ENCODE assay signal across 24 mouse cellular contexts in genomic region chr10:80504724-80505123, GRCm38 (mm10). TPM values are rescaled to one million over a fixed set of nuclear protein-coding genes. Genes with fewer than 3 reads are reported as not detected.
"Had no signal": no experiment of that assay in that cellular context is flagged by ENCODE, and none has a peak within 500 bp of the region (broad histone marks: within the 10 kb centered on the region; RNA-seq: fewer than 3 reads in every experiment).

No protein-coding gene starts in this region.

- H3K36me3 ChIP-seq: limb, embryonic 15.5 days; liver, embryonic 13.5 days; lung, embryonic 15.5 days; midbrain, embryonic 15.5 days; neural tube, embryonic 12.5 days; stomach, embryonic 15.5 days had no signal

- H3K27ac ChIP-seq: limb, embryonic 15.5 days; liver, embryonic 13.5 days; lung, embryonic 15.5 days; macrophage; midbrain, embryonic 15.5 days; neural tube, embryonic 12.5 days; stomach, embryonic 15.5 days had no signal

- H3K4me3 ChIP-seq: limb, embryonic 15.5 days; liver, embryonic 13.5 days; lung, embryonic 15.5 days; megakaryocyte, embryonic 14.5 days; midbrain, embryonic 15.5 days; neural tube, embryonic 12.5 days; stomach, embryonic 15.5 days had no signal

- H3K9me3 ChIP-seq: limb, embryonic 15.5 days; liver, embryonic 13.5 days; lung, embryonic 15.5 days; megakaryocyte, embryonic 14.5 days; midbrain, embryonic 15.5 days; neural tube, embryonic 12.5 days; stomach, embryonic 15.5 days had no signal

- DNase-seq: kidney, postnatal 36 days; layer of hippocampus, adult 9-11 months; layer of hippocampus, postnatal 36 days; liver, embryonic 13.5 days; liver, postnatal 0 days; lung, postnatal 14 days; right cerebral cortex, postnatal 14 days; thymus, adult 2 months; thymus, postnatal 25 days had no signal

- ATAC-seq: liver, postnatal 0 days; midbrain, embryonic 15.5 days had no signal

- H3K4me2 ChIP-seq: limb, embryonic 15.5 days; liver, embryonic 13.5 days; lung, embryonic 15.5 days; midbrain, embryonic 15.5 days; neural tube, embryonic 12.5 days; stomach, embryonic 15.5 days had no signal

- H3K9ac ChIP-seq: limb, embryonic 15.5 days; liver, embryonic 13.5 days; liver, postnatal 0 days; lung, embryonic 15.5 days; midbrain, embryonic 15.5 days; neural tube, embryonic 12.5 days; stomach, embryonic 15.5 days had no signal

- H3K4me1 ChIP-seq: stomach, embryonic 15.5 days had no signal

RNA-seq across cellular contexts. Expression of gene Onecut3, which starts 10.1 kb away (rescaled TPM):
- total RNA-seq: left cerebral cortex, adult 8-10 months; left cerebral cortex, postnatal 25 days; monocyte, adult 5-6 weeks; neutrophil, adult 5-6 weeks had no signal
- polyA plus RNA-seq: kidney, embryonic 16.5 days; limb, embryonic 11.5 days; limb, embryonic 15.5 days; liver, postnatal 0 days; lung, embryonic 15.5 days; macrophage; spleen, adult 2 months; urinary bladder, adult 2 months had no signal

RNA-seq across cellular contexts. Expression of gene Atp8b3, which starts 34.2 kb away (rescaled TPM):
- polyA plus RNA-seq: liver, postnatal 0 days; macrophage; urinary bladder, adult 2 months had no signal
